Mouse (Mus musculus) A20 (cell line): ENCODE results near the gene Med24.
"Not testable (repeated sequence)": the region's sequence is repeated elsewhere in the genome, so short reads cannot be mapped to it uniquely, and the experiment has no call there.

Experiments used
- DNase-seq: peaks from one replicate; pipeline ENCODE4 v3.0.0-alpha.2; 2011; ENCODE audit warnings: low read depth, low spot score

Gene Med24

GRCm38 (mm10) chr11:98745932-98746853 is 17.0 kb upstream of the Med24 start:
- DNase-seq, result no peak

GRCm38 (mm10) chr11:98744456-98745019 is 15.3 kb upstream of the Med24 start:
- no peak for DNase-seq

GRCm38 (mm10) chr11:98743655-98744345 is 14.6 kb upstream of the Med24 start:
- no peak for DNase-seq

GRCm38 (mm10) chr11:98742397-98743291 is 13.4 kb upstream of the Med24 start:
- no peak for DNase-seq

- DNase-seq, result peak; percentile 83
Observed at GRCm38 (mm10) chr11:98741622-98742396, 12.6 kb upstream of the Med24 start.

- peak; percentile 19 for DNase-seq
Observed at GRCm38 (mm10) chr11:98741051-98741620, 11.9 kb upstream of the Med24 start.

- no peak for DNase-seq
Observed at GRCm38 (mm10) chr11:98740393-98741050, 11.3 kb upstream of the Med24 start, which contains the start of gene Thra. Thra (plus strand) TSS chr11:98740638.

- no peak for DNase-seq
Observed at GRCm38 (mm10) chr11:98740026-98740392, 10.8 kb upstream of the Med24 start.

GRCm38 (mm10) chr11:98738925-98739324 is 9.7 kb upstream of the Med24 start:
- DNase-seq, result no peak

- no peak for DNase-seq
Observed at GRCm38 (mm10) chr11:98738428-98738911, 9.2 kb upstream of the Med24 start.

- DNase-seq, result not testable (repeated sequence)
Observed at GRCm38 (mm10) chr11:98737220-98737619, 8.0 kb upstream of the Med24 start.

GRCm38 (mm10) chr11:98736176-98736575 is 6.9 kb upstream of the Med24 start:
- no peak for DNase-seq

GRCm38 (mm10) chr11:98735111-98735510 is 5.9 kb upstream of the Med24 start:
- DNase-seq, result no peak

- DNase-seq, result peak; percentile 33
Observed at GRCm38 (mm10) chr11:98734020-98734419, 4.8 kb upstream of the Med24 start.

- DNase-seq, result no peak
Observed at GRCm38 (mm10) chr11:98731134-98731533, 1.9 kb upstream of the Med24 start.

- DNase-seq, result no peak
Observed at GRCm38 (mm10) chr11:98730727-98731126, 1.5 kb upstream of the Med24 start.

- DNase-seq, result no peak
Observed at GRCm38 (mm10) chr11:98725926-98726506, 3.2 kb downstream of the Med24 start.

- no peak for DNase-seq
Observed at GRCm38 (mm10) chr11:98723098-98723497, 6.1 kb downstream of the Med24 start.
